Mouse (Mus musculus) hindbrain, embryonic 12.5 days (tissue): Measurements from ENCODE around the gene Hoxc9. TPM values are rescaled to one million over a fixed set of nuclear protein-coding genes. Genes with fewer than 3 reads are reported as not detected.

Experiments used
- ATAC-seq: fragments of 200-750 bp; cut with Nextera tagmentation; 2 replicates; pipeline ENCODE4 v1.8.0; 2017; ENCODE audit warnings: moderate TSS enrichment; ENCODE audit not compliant: low FRiP score
- H3K27ac ChIP-seq: fragments of 300-500 bp; sonication (generic); 2 replicates; pipeline ENCODE4 v1.5.1; 2016; ENCODE audit warnings: mild to moderate bottlenecking
- H3K27me3 ChIP-seq: fragments of 300-500 bp; sonication (generic); 2 replicates; pipeline ENCODE4 v1.6.1; 2016; ENCODE audit warnings: mild to moderate bottlenecking
- H3K36me3 ChIP-seq: fragments of 300-500 bp; sonication (generic); 2 replicates; pipeline ENCODE4 v1.6.1; 2016; ENCODE audit warnings: mild to moderate bottlenecking
- H3K4me1 ChIP-seq: fragments of 300-500 bp; sonication (generic); 2 replicates; pipeline ENCODE4 v1.6.1; 2016
- H3K4me2 ChIP-seq: fragments of 300-500 bp; sonication (generic); replicated peaks from 2 replicates; pipeline ENCODE4 v1.6.1; 2016; ENCODE audit warnings: mild to moderate bottlenecking
- H3K4me3 ChIP-seq: fragments of 300-500 bp; sonication (generic); 2 replicates; pipeline ENCODE4 v1.5.1; 2016; ENCODE audit warnings: mild to moderate bottlenecking
- H3K9ac ChIP-seq: fragments of 300-500 bp; sonication (generic); 2 replicates; pipeline ENCODE4 v1.6.1; 2016; ENCODE audit warnings: mild to moderate bottlenecking, moderate library complexity
- H3K9me3 ChIP-seq: fragments of 300-500 bp; sonication (generic); replicated peaks from 2 replicates; pipeline ENCODE4 v1.6.1; 2016; ENCODE audit warnings: mild to moderate bottlenecking
- WGBS: fragments of 180-500 bp; shearing (Covaris S2); methylation state at CpG from one replicate; pipeline ENCODE4 v1.1.7; 2016; 5-methylcytosine and 5-hydroxymethylcytosine counted together
- polyA plus RNA-seq: library from polyadenylated mRNA; unstranded; fragments of >200 nt; fragmentation: Nextera tagmentation; extraction: Ambion mirVana; gene quantifications from 2 replicates; pipeline ENCODE4 v1.2.1, GENCODE M21; 2016

Gene Hoxc9
- polyA plus RNA-seq, 1 experiment from 2014 or later, result not detected

GRCm38 (mm10) chr15:103010112-103010846 is 34.0 kb downstream of the Hoxc9 start:
- H3K4me1 ChIP-seq, result 0 out of 2 replicates have a peak, but pooled peaks cover 3% of the 10 kb centered on the region
- under 1% methylated on average over 31 of the region's 31 CpGs for WGBS
- no peak for ATAC-seq

GRCm38 (mm10) chr15:103010847-103011555 is 34.8 kb downstream of the Hoxc9 start:
- H3K36me3 ChIP-seq, result no peaks in the 10 kb centered on the region
- 1% methylated on average over 28 of the region's 28 CpGs for WGBS
- no peak overlapping the region for H3K9ac ChIP-seq
- no peak for ATAC-seq
- H3K4me3 ChIP-seq, result peak overlapping the region; percentile 21
- H3K27me3 ChIP-seq, result peaks cover 98% of the 10 kb centered on the region
- peak overlapping the region; percentile 30; the same call in 1 of the 2 replicates for H3K27ac ChIP-seq
- H3K4me2 ChIP-seq, result peak overlapping the region; percentile 36
- 0 out of 2 replicates have a peak, but pooled peaks cover 3% of the 10 kb centered on the region for H3K4me1 ChIP-seq
- no peaks in the 10 kb centered on the region for H3K9me3 ChIP-seq

More at GRCm38 (mm10) chr15:103010112-103010846, 34.0 kb downstream of the Hoxc9 start:
- Histone ChIP-seq H3K36me3 (no peaks in the 10 kb centered on the region), H3K27me3 (peaks cover 98% of the 10 kb centered on the region), H3K27ac (no peak overlapping the region), H3K9ac (no peak overlapping the region; the same call in 1 of the 2 replicates), H3K4me2 (peak overlapping the region; percentile 24; the same call in 1 of the 2 replicates), H3K9me3 (no peaks in the 10 kb centered on the region), H3K4me3 (peak overlapping the region; percentile 21)

- H3K36me3 ChIP-seq, result no peaks in the 10 kb centered on the region
- peak overlapping the region; percentile 10; the same call in 1 of the 2 replicates for H3K4me3 ChIP-seq
- WGBS, result 3% methylated on average over 26 of the region's 26 CpGs
- no peak for ATAC-seq
- H3K4me2 ChIP-seq, result peak overlapping the region; percentile 32
- H3K27me3 ChIP-seq, result peaks cover 98% of the 10 kb centered on the region
- peak overlapping the region; percentile 8; the same call in 1 of the 2 replicates for H3K9ac ChIP-seq
- no peak overlapping the region for H3K27ac ChIP-seq
- 0 out of 2 replicates have a peak, but pooled peaks cover 3% of the 10 kb centered on the region for H3K4me1 ChIP-seq
- no peaks in the 10 kb centered on the region for H3K9me3 ChIP-seq
Observed at GRCm38 (mm10) chr15:103011928-103012486, 35.8 kb downstream of the Hoxc9 start.

GRCm38 (mm10) chr15:103013238-103013984 is 37.2 kb downstream of the Hoxc9 start:
- ATAC-seq, result peak; percentile 44; the same call in 1 of the 2 replicates
- Histone ChIP-seq H3K4me1 (peaks cover 3% of the 10 kb centered on the region; the same call in 1 of the 2 replicates), H3K36me3 (no peaks in the 10 kb centered on the region), H3K27me3 (peaks cover 98% of the 10 kb centered on the region), H3K9me3 (no peaks in the 10 kb centered on the region), H3K4me3 (peak overlapping the region; percentile 39), H3K4me2 (peak overlapping the region; percentile 44), H3K27ac (peak overlapping the region; percentile 88; the same call in 1 of the 2 replicates), H3K9ac (no peak overlapping the region)
- WGBS, result 5% methylated on average over 17 of the region's 17 CpGs

GRCm38 (mm10) chr15:103014166-103015008 is 38.1 kb downstream of the Hoxc9 start:
- ATAC-seq, result peak; percentile 38
- Histone ChIP-seq H3K4me3 (peak overlapping the region; percentile 39), H3K36me3 (no peaks in the 10 kb centered on the region), H3K4me1 (peaks cover 3% of the 10 kb centered on the region; the same call in 1 of the 2 replicates), H3K9me3 (no peaks in the 10 kb centered on the region), H3K9ac (peak overlapping the region; percentile 72), H3K4me2 (peak overlapping the region; percentile 44), H3K27ac (peak overlapping the region; percentile 88), H3K27me3 (peaks cover 98% of the 10 kb centered on the region)
- WGBS, result under 1% methylated on average over 51 of the region's 57 CpGs

GRCm38 (mm10) chr15:103015009-103015399 is 38.8 kb downstream of the Hoxc9 start:
- Histone ChIP-seq H3K27me3 (peaks cover 98% of the 10 kb centered on the region), H3K4me3 (peak overlapping the region; percentile 39), H3K4me2 (peak overlapping the region; percentile 44), H3K9ac (peak overlapping the region; percentile 72), H3K9me3 (no peaks in the 10 kb centered on the region), H3K36me3 (no peaks in the 10 kb centered on the region), H3K27ac (peak overlapping the region; percentile 88), H3K4me1 (peaks cover 3% of the 10 kb centered on the region; the same call in 1 of the 2 replicates)
- under 1% methylated on average over 26 of the region's 28 CpGs for WGBS
- no peak for ATAC-seq

- H3K36me3 ChIP-seq, result no peaks in the 10 kb centered on the region
- peaks cover 3% of the 10 kb centered on the region; the same call in 1 of the 2 replicates for H3K4me1 ChIP-seq
- H3K9me3 ChIP-seq, result no peaks in the 10 kb centered on the region
- peak overlapping the region; percentile 88 for H3K27ac ChIP-seq
- H3K4me3 ChIP-seq, result peak overlapping the region; percentile 39
- peaks cover 98% of the 10 kb centered on the region for H3K27me3 ChIP-seq
- H3K9ac ChIP-seq, result peak overlapping the region; percentile 72
- 2% methylated on average over 19 of the region's 19 CpGs for WGBS
- no peak for ATAC-seq
- peak overlapping the region; percentile 44 for H3K4me2 ChIP-seq
Observed at GRCm38 (mm10) chr15:103015406-103016166, 39.3 kb downstream of the Hoxc9 start.

- no peaks in the 10 kb centered on the region for H3K9me3 ChIP-seq
- peaks cover 3% of the 10 kb centered on the region; the same call in 1 of the 2 replicates for H3K4me1 ChIP-seq
- 0 out of 2 replicates have a peak within 1 kb of the TSS, but pooled peaks have one; percentile 4 for H3K4me3 ChIP-seq
- H3K4me2 ChIP-seq, result peak within 1 kb of the TSS; percentile 44; the same call in 1 of the 2 replicates
- ATAC-seq, result no peak
- H3K27me3 ChIP-seq, result peaks cover 100% of the 10 kb centered on the region
- H3K9ac ChIP-seq, result 0 out of 2 replicates have a peak within 1 kb of the TSS, but pooled peaks have one; percentile 28
- no peaks in the 10 kb centered on the region for H3K36me3 ChIP-seq
- H3K27ac ChIP-seq, result peak within 1 kb of the TSS; percentile 12
- WGBS, result 6% methylated on average over 9 of the region's 9 CpGs
Observed at GRCm38 (mm10) chr15:103018636-103019035, 42.4 kb downstream of the Hoxc9 start, which contains the start of gene Hoxc4. Hoxc4 (plus strand) TSS chr15:103018934.

- Histone ChIP-seq H3K9ac (no peak overlapping the region), H3K36me3 (no peaks in the 10 kb centered on the region), H3K4me1 (no peaks in the 10 kb centered on the region; the same call in 1 of the 2 replicates), H3K4me2 (peak overlapping the region; percentile 25), H3K27ac (no peak overlapping the region), H3K4me3 (no peak overlapping the region), H3K27me3 (peaks cover 100% of the 10 kb centered on the region), H3K9me3 (no peaks in the 10 kb centered on the region)
- ATAC-seq, result no peak
- 2% methylated on average over 8 of the region's 8 CpGs for WGBS
Observed at GRCm38 (mm10) chr15:103020899-103021418, 44.7 kb downstream of the Hoxc9 start.

- H3K4me3 ChIP-seq, result no peak overlapping the region
- peak overlapping the region; percentile 25 for H3K4me2 ChIP-seq
- no peak overlapping the region for H3K9ac ChIP-seq
- no peak for ATAC-seq
- no peak overlapping the region for H3K27ac ChIP-seq
- peaks cover 100% of the 10 kb centered on the region for H3K27me3 ChIP-seq
- no peaks in the 10 kb centered on the region for H3K36me3 ChIP-seq
- H3K9me3 ChIP-seq, result no peaks in the 10 kb centered on the region
- H3K4me1 ChIP-seq, result no peaks in the 10 kb centered on the region; the same call in 1 of the 2 replicates
- 7% methylated on average over 8 of the region's 8 CpGs for WGBS
Observed at GRCm38 (mm10) chr15:103021544-103021943, 45.3 kb downstream of the Hoxc9 start.
